Mouse (Mus musculus) skeletal muscle tissue, adult 2 months (tissue): Measurements from ENCODE around the gene Cnmd.

ENCODE experiments used
- DNase-seq: peaks from one replicate; pipeline ENCODE4 v3.0.0-alpha.2; 2012; ENCODE audit warnings: low read depth, low spot score

Cnmd gene

GRCm38 (mm10) chr14:79645378-79645777, 16.6 kb downstream of the Cnmd start:
- DNase-seq, result no peak

- no peak for DNase-seq
These were observed 19.9 kb downstream of the Cnmd start for GRCm38 (mm10) chr14:79642063-79642462.

- no peak for DNase-seq
These were observed 25.2 kb downstream of the Cnmd start for GRCm38 (mm10) chr14:79636814-79637213.

- DNase-seq, result no peak
These were observed 28.8 kb downstream of the Cnmd start for GRCm38 (mm10) chr14:79633196-79633595.

- no peak for DNase-seq
These were observed 29.6 kb downstream of the Cnmd start for GRCm38 (mm10) chr14:79632330-79632729.

- no peak for DNase-seq
These were observed 40.8 kb downstream of the Cnmd start for GRCm38 (mm10) chr14:79621143-79621542.

- DNase-seq, result no peak
These were observed 42.2 kb downstream of the Cnmd start for GRCm38 (mm10) chr14:79619802-79620201.

GRCm38 (mm10) chr14:79617121-79617828, 44.7 kb downstream of the Cnmd start:
- DNase-seq, result no peak

- no peak for DNase-seq
These were observed 53.7 kb downstream of the Cnmd start for GRCm38 (mm10) chr14:79608286-79608685.

GRCm38 (mm10) chr14:79607352-79607751, 54.6 kb downstream of the Cnmd start:
- no peak for DNase-seq

GRCm38 (mm10) chr14:79606867-79607266, 55.1 kb downstream of the Cnmd start:
- DNase-seq, result no peak

- DNase-seq, result no peak
These were observed 55.6 kb downstream of the Cnmd start for GRCm38 (mm10) chr14:79606392-79606791.

GRCm38 (mm10) chr14:79605881-79606280, 56.1 kb downstream of the Cnmd start:
- DNase-seq, result no peak

- no peak for DNase-seq
These were observed 65.4 kb downstream of the Cnmd start for GRCm38 (mm10) chr14:79596602-79597001.

GRCm38 (mm10) chr14:79594069-79594468, 67.9 kb downstream of the Cnmd start:
- no peak for DNase-seq

- DNase-seq, result no peak
These were observed 70.4 kb downstream of the Cnmd start for GRCm38 (mm10) chr14:79591611-79592010.

GRCm38 (mm10) chr14:79590916-79591315, 71.1 kb downstream of the Cnmd start:
- no peak for DNase-seq

- DNase-seq, result no peak
These were observed 72.6 kb downstream of the Cnmd start for GRCm38 (mm10) chr14:79589401-79589800.

- no peak for DNase-seq
These were observed 73.4 kb downstream of the Cnmd start for GRCm38 (mm10) chr14:79588534-79588951.

- DNase-seq, result no peak
These were observed 74.1 kb downstream of the Cnmd start for GRCm38 (mm10) chr14:79587852-79588229.
